Mouse (Mus musculus): ENCODE results near the gene Napepld.
"Not testable (repeated sequence)": the region's sequence is repeated elsewhere in the genome, so short reads cannot be mapped to it uniquely, and the experiment has no call there.

Napepld gene

GRCm38 (mm10) chr5:21706546-21706945, 5.3 kb upstream of the Napepld start:
- no peak for DNase-seq (ENCODE audit: low read depth, low spot score)

- DNase-seq (ENCODE audit: low read depth, low spot score) = no peak
These were observed 2.5 kb upstream of the Napepld start for GRCm38 (mm10) chr5:21703708-21704107.

GRCm38 (mm10) chr5:21702873-21703475, 1.8 kb upstream of the Napepld start:
- DNase-seq (ENCODE audit: low read depth, low spot score) = no peak

GRCm38 (mm10) chr5:21702009-21702364, 791 bp upstream of the Napepld start:
- DNase-seq (ENCODE audit: low read depth, low spot score) = no peak

- no peak for DNase-seq (ENCODE audit: low read depth, low spot score)
These were observed 262 bp downstream of the Napepld start for GRCm38 (mm10) chr5:21700934-21701333.

- no peak for DNase-seq (ENCODE audit: low read depth, low spot score)
These were observed 849 bp downstream of the Napepld start for GRCm38 (mm10) chr5:21700272-21700821.

- not testable (repeated sequence) for DNase-seq (ENCODE audit: low read depth, low spot score)
These were observed 1.6 kb downstream of the Napepld start for GRCm38 (mm10) chr5:21699555-21699954.

GRCm38 (mm10) chr5:21694854-21695490, 6.2 kb downstream of the Napepld start:
- DNase-seq (ENCODE audit: low read depth, low spot score) = no peak

- no peak for DNase-seq (ENCODE audit: low read depth, low spot score)
These were observed 7.8 kb downstream of the Napepld start for GRCm38 (mm10) chr5:21693372-21693870.

GRCm38 (mm10) chr5:21692230-21692629, 9.0 kb downstream of the Napepld start:
- DNase-seq (ENCODE audit: low read depth, low spot score) = no peak

- no peak for DNase-seq (ENCODE audit: low read depth, low spot score)
These were observed 14.2 kb downstream of the Napepld start for GRCm38 (mm10) chr5:21687042-21687441.

GRCm38 (mm10) chr5:21685001-21685400, 16.2 kb downstream of the Napepld start:
- no peak for DNase-seq (ENCODE audit: low read depth, low spot score)

- DNase-seq (ENCODE audit: low read depth, low spot score) = no peak
These were observed 17.4 kb downstream of the Napepld start for GRCm38 (mm10) chr5:21683811-21684210.

- no peak for DNase-seq (ENCODE audit: low read depth, low spot score)
These were observed 20.3 kb downstream of the Napepld start for GRCm38 (mm10) chr5:21680940-21681339.

GRCm38 (mm10) chr5:21680029-21680428, 21.2 kb downstream of the Napepld start:
- DNase-seq (ENCODE audit: low read depth, low spot score) = no peak

- DNase-seq (ENCODE audit: low read depth, low spot score) = no peak
These were observed 22.8 kb downstream of the Napepld start for GRCm38 (mm10) chr5:21678363-21678762.

- no peak for DNase-seq (ENCODE audit: low read depth, low spot score)
These were observed 23.3 kb downstream of the Napepld start for GRCm38 (mm10) chr5:21677939-21678338.

GRCm38 (mm10) chr5:21675494-21675893, 25.7 kb downstream of the Napepld start:
- no peak for DNase-seq (ENCODE audit: low read depth, low spot score)

- DNase-seq (ENCODE audit: low read depth, low spot score) = no peak
These were observed 26.2 kb downstream of the Napepld start for GRCm38 (mm10) chr5:21675019-21675418.

GRCm38 (mm10) chr5:21673742-21674141, 27.5 kb downstream of the Napepld start:
- DNase-seq (ENCODE audit: low read depth, low spot score) = no peak

GRCm38 (mm10) chr5:21672812-21673635, 28.2 kb downstream of the Napepld start:
- no peak for DNase-seq (ENCODE audit: low read depth, low spot score)

GRCm38 (mm10) chr5:21669307-21669706, 31.9 kb downstream of the Napepld start:
- DNase-seq (ENCODE audit: low read depth, low spot score) = no peak
